Mouse (Mus musculus): ENCODE results near the gene Neurog2.

The Neurog2 gene

DNA sequence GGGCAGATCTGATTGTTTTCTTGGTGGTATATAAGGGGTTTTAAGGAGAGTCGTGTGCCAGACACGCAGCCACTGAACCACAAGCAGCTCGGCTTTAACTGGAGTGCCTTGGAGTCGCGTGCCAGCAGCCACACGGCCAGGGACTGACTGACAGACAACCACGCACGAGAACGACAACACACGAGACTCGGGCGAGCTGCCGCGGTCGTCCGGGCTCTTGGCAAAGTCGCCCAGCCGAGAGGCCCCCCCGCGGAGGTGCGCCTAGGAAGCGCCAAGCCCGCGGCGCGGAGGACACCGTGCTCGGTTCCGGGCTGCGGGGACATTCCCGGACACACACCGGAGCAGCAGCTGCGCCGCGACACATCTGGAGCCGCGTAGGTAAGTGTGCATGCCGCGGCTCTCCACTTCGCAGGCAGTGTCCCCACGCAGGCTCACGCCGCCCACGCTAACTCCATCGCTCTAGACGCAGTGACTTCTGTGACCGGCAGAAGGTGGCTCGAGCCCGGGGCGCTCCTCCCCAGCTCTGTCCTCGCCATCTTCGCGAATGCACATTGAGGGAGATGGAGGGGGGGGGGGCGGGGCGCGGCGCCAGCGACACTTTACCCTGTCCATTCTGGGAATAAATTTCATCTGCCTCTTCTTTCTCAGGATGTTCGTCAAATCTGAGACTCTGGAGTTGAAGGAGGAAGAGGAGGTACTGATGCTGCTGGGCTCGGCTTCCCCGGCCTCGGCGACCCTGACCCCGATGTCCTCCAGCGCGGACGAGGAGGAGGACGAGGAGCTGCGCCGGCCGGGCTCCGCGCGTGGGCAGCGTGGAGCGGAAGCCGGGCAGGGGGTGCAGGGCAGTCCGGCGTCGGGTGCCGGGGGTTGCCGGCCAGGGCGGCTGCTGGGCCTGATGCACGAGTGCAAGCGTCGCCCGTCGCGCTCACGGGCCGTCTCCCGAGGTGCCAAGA, at the start of gene Neurog2:
Gene Neurog2, plus strand, starts transcription at position 56 of the 953 bp plus-strand sequence.
- no peak for DNase-seq (ENCODE audit: low read depth, low spot score)

DNA sequence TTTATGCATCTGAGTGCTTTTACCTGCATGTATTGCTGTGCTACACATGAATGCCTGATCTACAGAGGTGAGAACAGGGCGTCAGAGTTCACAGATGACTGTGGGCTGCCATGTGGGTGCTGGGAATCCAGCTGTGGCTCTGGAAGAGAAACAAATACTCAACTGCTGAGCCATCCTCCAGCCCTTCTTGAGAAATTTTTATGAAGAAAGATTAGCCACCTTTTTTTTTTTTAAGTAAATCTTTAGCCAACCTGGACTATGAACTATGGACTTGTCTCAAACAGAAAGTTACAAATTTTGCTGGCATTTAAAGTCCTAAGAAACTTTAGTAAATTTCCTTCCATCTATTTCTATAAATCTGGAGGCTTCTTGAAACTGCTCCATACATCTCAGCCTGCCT, 35.8 kb upstream of the Neurog2 start:
- no peak for DNase-seq (ENCODE audit: low read depth, low spot score)

DNA sequence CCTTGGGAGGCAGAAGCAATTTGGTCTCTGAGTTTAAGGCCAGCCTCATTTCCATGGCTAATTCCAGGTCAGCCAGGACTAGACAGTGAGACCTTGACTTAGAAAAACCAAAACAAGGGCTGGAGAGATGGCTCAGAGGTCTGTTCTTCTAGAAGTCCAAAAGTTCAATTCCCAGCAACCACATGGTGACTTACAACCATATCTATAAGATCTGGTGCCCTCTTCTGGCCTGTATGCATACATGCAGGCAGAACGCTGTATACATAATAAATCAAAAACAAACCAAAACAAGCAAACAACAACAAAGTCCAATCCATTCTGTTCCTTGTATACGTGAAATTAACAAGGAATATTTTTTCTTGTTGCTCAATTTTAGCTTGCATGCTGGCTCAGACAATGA, 24.8 kb upstream of the Neurog2 start:
- DNase-seq (ENCODE audit: low read depth, low spot score): no peak

DNA sequence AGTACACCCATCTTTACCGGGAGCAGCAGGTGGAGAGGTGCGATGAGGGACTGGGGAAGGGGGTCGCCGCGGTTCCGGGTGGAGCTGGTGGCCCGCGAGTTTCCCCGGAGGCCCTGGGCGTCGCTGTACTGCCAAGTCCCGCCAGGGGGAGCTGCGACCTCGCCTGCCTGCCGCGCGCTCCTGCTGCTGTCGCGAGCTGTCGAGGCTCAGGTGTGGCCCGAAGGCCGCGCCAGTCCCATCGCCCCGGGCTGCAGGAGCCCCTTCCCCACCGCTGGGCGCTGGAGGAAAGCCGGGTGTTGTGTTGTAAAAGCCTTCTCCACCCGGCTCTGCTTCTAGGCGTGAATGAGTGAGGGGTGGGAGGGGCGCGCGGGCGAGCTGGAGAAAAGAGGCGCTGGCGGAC, 7.6 kb upstream of the Neurog2 start:
- DNase-seq (ENCODE audit: low read depth, low spot score): no peak

- no peak for DNase-seq (ENCODE audit: low read depth, low spot score)
These were observed 7.1 kb upstream of the Neurog2 start for GRCm38 (mm10) chr3:127625701-127626399.

GRCm38 (mm10) chr3:127626524-127626923, 6.4 kb upstream of the Neurog2 start:
- no peak for DNase-seq (ENCODE audit: low read depth, low spot score)

GRCm38 (mm10) chr3:127627151-127627955, 5.6 kb upstream of the Neurog2 start:
- DNase-seq (ENCODE audit: low read depth, low spot score): no peak

DNA sequence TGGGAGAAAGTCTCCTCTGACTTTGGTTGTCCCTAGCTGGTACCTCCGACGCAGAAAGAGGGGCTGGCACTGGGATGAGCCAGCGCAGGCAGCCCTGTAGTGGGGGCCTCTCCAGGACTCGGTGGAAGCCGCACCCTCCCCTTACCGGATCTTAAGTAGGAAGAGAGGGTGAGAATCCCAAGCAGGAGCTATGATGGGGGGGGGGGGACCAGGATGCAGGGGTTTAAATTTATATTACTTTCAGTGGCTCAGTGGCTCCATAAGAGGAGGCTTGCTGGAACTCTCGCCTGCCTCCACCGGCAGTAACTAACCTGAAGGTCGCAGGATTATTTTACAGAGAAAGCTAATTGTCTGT, 5.0 kb upstream of the Neurog2 start:
- no peak for DNase-seq (ENCODE audit: low read depth, low spot score)

GRCm38 (mm10) chr3:127628311-127629184, 4.4 kb upstream of the Neurog2 start:
- DNase-seq (ENCODE audit: low read depth, low spot score): no peak

GRCm38 (mm10) chr3:127630190-127630589, 2.7 kb upstream of the Neurog2 start:
- no peak for DNase-seq (ENCODE audit: low read depth, low spot score)

DNA sequence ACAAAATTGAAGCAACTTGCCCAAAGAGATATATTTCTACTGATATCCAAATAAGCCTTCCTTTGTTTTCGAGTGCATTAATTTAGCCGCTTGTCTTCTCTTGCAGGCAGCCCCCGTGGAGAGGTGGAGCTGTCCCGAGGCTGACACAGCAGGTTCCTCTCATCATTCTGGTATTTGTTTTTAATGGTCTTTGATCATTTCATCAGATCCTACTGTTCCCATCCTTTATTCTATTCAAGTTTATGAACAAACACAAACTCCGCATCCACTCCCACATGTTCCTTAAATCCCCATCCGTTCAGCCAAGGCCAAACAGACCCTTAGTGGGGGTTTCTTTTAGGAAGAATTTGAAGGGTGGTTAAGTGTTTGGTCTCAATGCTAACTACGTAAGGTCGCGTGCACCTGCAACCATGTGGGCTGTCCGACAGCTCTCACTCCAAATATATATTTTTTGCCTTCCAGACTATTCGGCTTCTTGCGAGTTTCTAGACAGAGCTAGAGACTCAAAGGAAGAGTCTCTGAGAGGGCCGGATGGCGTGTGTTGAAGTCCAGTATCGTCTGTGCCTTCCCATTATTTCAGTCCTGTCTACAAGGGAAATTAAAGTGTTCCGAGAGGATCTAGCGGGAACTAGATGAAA, 2.1 kb upstream of the Neurog2 start:
- no peak for DNase-seq (ENCODE audit: low read depth, low spot score)

- DNase-seq (ENCODE audit: low read depth, low spot score): no peak
These were observed 1.4 kb upstream of the Neurog2 start for GRCm38 (mm10) chr3:127631582-127631981.

DNA sequence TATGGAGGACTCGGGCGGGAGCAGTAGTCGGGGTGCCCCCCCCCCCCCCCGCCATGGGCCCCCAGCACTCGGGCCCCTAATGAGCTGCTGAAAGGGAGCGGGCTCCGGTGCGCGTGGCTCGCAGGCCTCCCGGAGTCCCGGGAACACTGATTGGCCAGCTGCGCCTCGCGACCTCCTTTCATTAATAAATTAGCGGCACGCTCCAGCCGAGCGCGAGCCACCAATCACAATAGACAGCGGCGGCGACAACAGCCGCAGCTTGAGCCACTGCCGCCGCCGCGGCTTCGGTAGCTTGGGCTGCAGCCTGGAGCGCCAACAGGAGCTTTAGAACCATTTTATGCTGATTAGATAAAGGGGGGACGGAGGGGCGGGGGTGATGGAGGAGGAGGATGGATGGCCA, 404 bp upstream of the Neurog2 start:
- DNase-seq (ENCODE audit: low read depth, low spot score): peak; percentile 68

GRCm38 (mm10) chr3:127634101-127634983, 1.4 kb downstream of the Neurog2 start:
- peak; percentile 62 for DNase-seq (ENCODE audit: low read depth, low spot score)

DNA sequence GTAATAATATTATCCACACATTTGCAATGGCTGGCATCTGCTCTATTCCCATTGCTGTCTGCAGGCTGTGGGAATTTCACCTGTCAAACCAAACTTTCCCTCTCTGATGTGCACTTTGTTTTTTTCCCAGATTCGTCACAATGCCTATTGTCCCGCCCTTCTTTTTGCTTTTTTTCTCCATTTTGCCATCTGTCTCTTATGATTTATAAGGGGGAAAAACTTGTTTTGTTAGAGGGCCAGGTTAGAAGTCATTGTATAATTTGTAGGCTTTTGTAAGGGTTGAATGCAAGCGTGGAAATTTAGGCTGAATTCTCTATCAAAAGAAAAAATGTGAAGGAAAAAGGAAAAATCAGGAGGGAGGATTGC, 2.0 kb downstream of the Neurog2 start:
- DNase-seq (ENCODE audit: low read depth, low spot score): no peak

- no peak for DNase-seq (ENCODE audit: low read depth, low spot score)
These were observed 7.2 kb downstream of the Neurog2 start for GRCm38 (mm10) chr3:127639875-127640761.

GRCm38 (mm10) chr3:127640762-127641700, 8.1 kb downstream of the Neurog2 start:
- no peak for DNase-seq (ENCODE audit: low read depth, low spot score)
